Mouse (Mus musculus) liver, embryonic 14.5 days (tissue): ENCODE data around the gene Lipc. TPM values are rescaled to one million over a fixed set of nuclear protein-coding genes. Genes with fewer than 3 reads are reported as not detected.
"Not testable (repeated sequence)": the region's sequence is repeated elsewhere in the genome, so short reads cannot be mapped to it uniquely, and the experiment has no call there.

Source experiments
- ATAC-seq: fragments of 200-750 bp; cut with Nextera tagmentation; 2 replicates; pipeline ENCODE4 v1.8.0; 2017; ENCODE audit warnings: moderate number of reproducible peaks, mild to moderate bottlenecking, moderate library complexity; ENCODE audit not compliant: insufficient read depth
- DNase-seq, 3 experiments: peaks; one replicate each; pipeline ENCODE4 v3.0.0-alpha.2; 2012 to 2013; ENCODE audit warnings: low read depth in 3 of 3, low spot score in 3 of 3
- H3K27ac ChIP-seq: fragments of 300-500 bp; sonication (generic); 2 replicates; pipeline ENCODE4 v1.5.1; 2014; ENCODE audit warnings: moderate library complexity, mild to moderate bottlenecking, control low read depth, inconsistent platforms
- H3K27me3 ChIP-seq: fragments of 300-500 bp; sonication (generic); 2 replicates; pipeline ENCODE4 v1.6.1; 2014; ENCODE audit warnings: mild to moderate bottlenecking, low read length, moderate library complexity; ENCODE audit not compliant: control insufficient read depth, insufficient read depth
- H3K36me3 ChIP-seq: fragments of 300-500 bp; sonication (generic); replicated peaks from 2 replicates; pipeline ENCODE4 v1.6.1; 2014; ENCODE audit warnings: low read depth; ENCODE audit not compliant: control insufficient read depth, insufficient read depth
- H3K4me1 ChIP-seq, 2 experiments: fragments of 200-500 bp in 1 of 2; fragments of 300-500 bp in 1 of 2; sonication (generic) in 1 of 2; replicated peaks; 2 replicates each; pipeline ENCODE4 v1.6.1; 2012 to 2014; ENCODE audit warnings: antibody characterized with exemption in 1 of 2, inconsistent platforms in 1 of 2, low read length in 1 of 2; ENCODE audit not compliant: control insufficient read depth in 2 of 2, insufficient read depth in 2 of 2
- H3K4me2 ChIP-seq: fragments of 300-500 bp; sonication (generic); 2 replicates; pipeline ENCODE4 v1.6.1; 2014; ENCODE audit warnings: low read depth, mild to moderate bottlenecking, control low read depth, moderate library complexity
- H3K4me3 ChIP-seq, 2 experiments: fragments of 200-500 bp in 1 of 2; fragments of 300-500 bp in 1 of 2; sonication (generic) in 1 of 2; 2 replicates each; pipeline ENCODE4 v1.5.1; 2012 to 2014; ENCODE audit warnings: low read depth in 2 of 2, low read length in 2 of 2, mild to moderate bottlenecking in 2 of 2, control low read depth in 1 of 2, inconsistent platforms in 1 of 2, moderate library complexity in 1 of 2; ENCODE audit not compliant: insufficient read depth in 1 of 2
- H3K9ac ChIP-seq: fragments of 300-500 bp; sonication (generic); replicated peaks from 2 replicates; pipeline ENCODE4 v1.6.1; 2014; ENCODE audit warnings: mild to moderate bottlenecking, control low read depth, moderate library complexity
- H3K9me3 ChIP-seq: fragments of 300-500 bp; sonication (generic); 2 replicates; pipeline ENCODE4 v1.6.1; 2016; ENCODE audit warnings: low read length, mixed read lengths; ENCODE audit not compliant: control insufficient read depth
- CTCF ChIP-seq: IDR thresholded peaks from 2 replicates; pipeline ENCODE4 v1.5.1; 2016; ENCODE audit warnings: antibody characterized with exemption, low read depth, control low read depth
- EP300 ChIP-seq: IDR thresholded peaks from 2 replicates; pipeline ENCODE4 v1.6.1; 2016; ENCODE audit warnings: antibody characterized with exemption, low read depth
- WGBS: fragments of 180-500 bp; shearing (Covaris S2); extraction: QIAGEN DNeasy Blood & Tissue Kit; methylation state at CpG from one replicate; pipeline ENCODE4 v1.1.7; 2014; ENCODE audit not compliant: insufficient replicate concordance; 5-methylcytosine and 5-hydroxymethylcytosine counted together
- polyA plus RNA-seq, 2 experiments: library from polyadenylated mRNA; depleted of rRNA in 1 of 2; stranded (reverse) in 1 of 2; unstranded in 1 of 2; fragments of >200 nt; fragmentation: Nextera tagmentation in 1 of 2; extraction: Ambion mirVana in 1 of 2; gene quantifications; 2 replicates each; pipeline versions ENCODE4 v1.2.1 to v1.2.3; 2012 to 2014

Gene Lipc
- polyA plus RNA-seq, 2 experiments = 22.4 to 26.8 TPM

DNA sequence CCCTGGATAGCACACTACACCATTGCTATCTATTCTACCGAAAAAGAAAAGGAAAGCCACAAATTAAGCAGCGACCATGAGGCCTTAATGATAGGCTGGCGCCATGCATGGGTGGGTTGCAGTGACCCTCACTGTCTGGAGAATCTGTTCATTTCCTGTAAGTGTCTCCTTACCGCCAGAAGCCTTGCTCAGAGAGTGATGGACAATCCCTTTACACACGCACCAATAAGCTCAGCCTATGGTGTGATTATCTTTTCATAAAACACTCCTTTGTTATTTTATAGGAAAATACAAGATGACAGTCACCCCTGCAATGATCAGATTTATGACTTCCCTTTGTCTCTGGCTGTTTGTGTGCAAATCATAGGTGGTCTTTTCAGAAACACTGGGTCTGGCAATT, 92.8 kb downstream of the Lipc start:
- Histone ChIP-seq H3K27me3 (no peaks in the 10 kb centered on the region), H3K4me2 (no peak overlapping the region), H3K9ac (no peak overlapping the region), H3K9me3 (no peaks in the 10 kb centered on the region), H3K36me3 (no peaks in the 10 kb centered on the region), H3K4me1 (peaks cover 24 to 37% of the 10 kb centered on the region in 2 experiments), H3K4me3 (no peak overlapping the region), H3K27ac (no peak overlapping the region)
- no peak for TF ChIP-seq CTCF
- no peak for TF ChIP-seq EP300
- WGBS = 50% methylated on average over 5 of the region's 5 CpGs
- ATAC-seq (no peak), DNase-seq (no peak)

DNA sequence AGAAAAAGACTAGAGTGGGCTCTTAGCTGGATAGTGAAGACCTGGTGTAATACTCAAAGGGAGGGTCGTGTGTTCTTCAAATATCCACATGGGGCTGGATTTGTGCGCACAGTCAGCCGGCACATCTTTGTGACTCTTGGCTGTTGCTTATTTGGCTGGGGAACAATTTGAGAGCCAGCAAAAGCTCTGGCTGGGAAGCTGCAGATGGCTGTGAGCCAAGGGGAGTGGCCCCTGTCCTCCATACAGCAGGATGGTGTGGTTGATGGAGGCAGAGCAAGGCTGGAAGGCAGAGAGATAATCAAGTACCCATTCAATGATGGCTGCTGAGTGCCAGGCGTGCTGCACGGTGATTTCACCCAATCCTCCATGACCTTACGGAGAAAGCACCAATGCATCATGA, 96.2 kb downstream of the Lipc start:
- Histone ChIP-seq H3K4me2 (no peak overlapping the region), H3K27ac (no peak overlapping the region), H3K9me3 (no peaks in the 10 kb centered on the region), H3K27me3 (no peaks in the 10 kb centered on the region), H3K4me1 (peaks cover 13 to 30% of the 10 kb centered on the region in 2 experiments), H3K9ac (no peak overlapping the region), H3K4me3 (no peak overlapping the region), H3K36me3 (no peaks in the 10 kb centered on the region)
- TF ChIP-seq EP300 = 0 out of 2 replicates have a peak, but pooled peaks have one; percentile 7
- no peak for TF ChIP-seq CTCF
- 63% methylated on average over 6 of the region's 6 CpGs for WGBS
- ATAC-seq (peak; percentile 54; the same call in 1 of the 2 replicates), DNase-seq (no peak)

DNA sequence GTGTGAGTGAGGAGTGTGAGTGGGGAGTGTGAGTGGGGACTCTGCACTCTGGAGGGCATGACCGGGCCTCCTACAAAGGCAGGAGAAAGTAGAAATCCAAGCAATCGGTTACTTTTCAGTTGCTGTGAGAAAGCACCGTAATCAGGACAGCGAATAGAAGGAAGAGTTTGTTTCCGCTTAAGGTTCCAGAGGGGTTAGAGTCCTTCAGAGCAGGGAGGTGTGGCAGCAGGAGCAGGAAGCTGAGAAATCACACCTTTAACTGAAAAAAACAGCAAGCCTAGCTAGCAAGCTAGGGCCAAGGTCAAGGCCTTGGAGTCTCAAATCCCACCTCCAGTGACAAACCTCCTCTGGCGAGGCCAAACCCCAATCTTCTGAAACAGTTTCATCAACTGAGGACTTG, 97.1 kb downstream of the Lipc start:
- H3K27me3 ChIP-seq = no peaks in the 10 kb centered on the region
- WGBS = 60% methylated on average over 6 of the region's 6 CpGs
- no peak for ATAC-seq
- H3K27ac ChIP-seq = no peak overlapping the region
- no peaks in the 10 kb centered on the region for H3K9me3 ChIP-seq
- H3K4me3 ChIP-seq = no peak overlapping the region
- TF ChIP-seq CTCF (no peak), EP300 (no peak)
- H3K4me1 ChIP-seq = peaks cover 13 to 30% of the 10 kb centered on the region in 2 experiments
- no peak for DNase-seq
- no peaks in the 10 kb centered on the region for H3K36me3 ChIP-seq
- no peak overlapping the region for H3K4me2 ChIP-seq
- no peak overlapping the region for H3K9ac ChIP-seq

DNA sequence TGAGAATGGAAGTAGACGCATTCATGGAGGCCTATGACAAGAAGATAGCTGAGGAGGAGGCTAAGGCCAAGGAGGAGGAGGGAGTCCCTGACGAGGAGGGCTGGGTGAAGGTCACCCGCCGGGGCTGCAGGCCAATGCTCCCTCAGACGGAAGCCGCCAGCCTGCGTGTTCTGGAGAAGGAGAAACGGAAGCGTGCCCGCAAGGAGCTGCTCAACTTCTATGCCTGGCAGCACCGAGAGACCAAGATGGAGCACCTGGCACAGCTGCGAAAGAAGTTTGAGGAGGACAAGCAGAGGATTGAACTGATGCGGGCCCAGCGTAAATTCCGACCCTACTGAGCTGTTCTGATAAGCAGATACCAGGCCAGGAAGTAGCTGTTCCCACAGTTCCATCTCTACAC, 98.9 kb downstream of the Lipc start:
- not testable (repeated sequence) for ATAC-seq, H3K27ac ChIP-seq, H3K36me3 ChIP-seq, H3K9me3 ChIP-seq, DNase-seq, H3K9ac ChIP-seq, H3K27me3 ChIP-seq, H3K4me2 ChIP-seq, H3K4me3 ChIP-seq
- H3K4me1 ChIP-seq = peaks cover 23 to 36% of the 10 kb centered on the region in 2 experiments
- whole genome bisulfite sequencing = 69% methylated on average over 15 of the region's 15 CpGs

DNA sequence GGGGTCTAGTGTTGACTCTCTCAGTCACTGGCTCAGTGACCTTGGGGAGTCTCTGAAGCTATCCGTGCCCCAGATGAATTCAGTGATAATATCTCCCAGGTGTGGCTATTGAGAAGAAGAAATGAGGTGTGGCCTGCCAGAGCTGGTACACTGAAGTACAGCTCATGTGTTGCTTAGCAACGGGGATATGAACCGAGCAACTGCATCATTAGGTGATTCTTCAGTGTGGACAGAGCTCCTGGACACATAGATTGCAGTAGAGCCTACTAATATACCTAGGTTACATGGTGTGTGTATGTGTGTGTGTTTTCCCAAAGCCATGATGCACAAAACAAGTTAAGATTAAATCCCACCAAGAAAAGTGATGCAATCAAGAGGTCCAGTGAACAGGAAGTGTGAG, 100.5 kb downstream of the Lipc start:
- H3K27me3 ChIP-seq = no peaks in the 10 kb centered on the region
- DNase-seq = no peak
- TF ChIP-seq EP300 = no peak
- TF ChIP-seq CTCF = no peak
- no peak overlapping the region for H3K27ac ChIP-seq
- H3K9me3 ChIP-seq = no peaks in the 10 kb centered on the region
- H3K4me1 ChIP-seq = peaks cover 35 to 48% of the 10 kb centered on the region in 2 experiments
- no peak overlapping the region for H3K4me3 ChIP-seq
- no peak overlapping the region for H3K4me2 ChIP-seq
- no peak overlapping the region for H3K9ac ChIP-seq
- no peaks in the 10 kb centered on the region for H3K36me3 ChIP-seq
- WGBS = 65% methylated on average over 3 of the region's 3 CpGs
- no peak for ATAC-seq
